Mouse (Mus musculus) c-Kit-negative CD71-positive TER-119-positive erythroid progenitor cells, embryonic 14.5 days (primary cell): Measurements from ENCODE around the gene Tax1bp3.

Source experiments
- DNase-seq: peaks from one replicate; pipeline ENCODE4 v3.0.0-alpha.2; 2013; ENCODE audit warnings: low read depth, low spot score

The Tax1bp3 gene

DNA sequence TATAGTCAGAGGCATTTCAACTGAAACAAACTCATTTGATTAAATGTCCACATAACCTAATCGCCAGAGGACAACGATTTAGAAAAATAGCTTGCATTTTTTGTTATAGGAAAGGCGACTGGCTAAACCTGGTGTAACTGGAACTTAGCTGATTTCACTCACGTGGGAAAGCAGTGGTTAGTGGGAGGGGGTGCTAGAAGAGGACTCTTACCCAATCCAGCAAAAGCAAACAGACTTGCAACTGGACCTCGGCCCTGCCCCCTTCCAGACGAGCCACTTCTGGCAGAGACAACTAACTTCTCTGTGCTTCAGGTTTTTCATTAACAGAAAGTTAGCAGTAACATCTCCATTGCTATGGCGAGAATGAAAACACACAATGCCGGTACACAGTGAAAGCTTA is 1.3 kb upstream of the Tax1bp3 start:
- DNase-seq, result no peak

DNA sequence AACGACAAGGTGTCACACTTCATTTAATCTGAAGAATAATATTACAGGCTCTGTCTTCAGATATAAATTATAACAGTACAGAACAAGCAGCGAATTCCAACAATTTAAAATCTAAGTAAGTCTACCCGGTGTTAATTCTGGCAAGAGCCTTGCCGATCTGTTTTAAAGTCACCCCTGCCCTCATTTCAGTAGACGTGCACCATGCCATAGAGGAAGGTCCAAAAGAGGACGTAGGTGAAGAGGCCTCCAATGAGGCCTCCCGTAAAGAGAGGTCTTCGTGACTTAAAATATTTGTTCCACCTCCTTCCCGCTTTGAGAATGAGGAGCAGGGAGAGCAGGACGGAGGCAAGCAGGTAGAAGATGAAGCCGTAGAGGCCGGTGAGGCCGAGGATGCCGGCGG is 697 bp upstream of the Tax1bp3 start:
- DNase-seq, result no peak

DNA sequence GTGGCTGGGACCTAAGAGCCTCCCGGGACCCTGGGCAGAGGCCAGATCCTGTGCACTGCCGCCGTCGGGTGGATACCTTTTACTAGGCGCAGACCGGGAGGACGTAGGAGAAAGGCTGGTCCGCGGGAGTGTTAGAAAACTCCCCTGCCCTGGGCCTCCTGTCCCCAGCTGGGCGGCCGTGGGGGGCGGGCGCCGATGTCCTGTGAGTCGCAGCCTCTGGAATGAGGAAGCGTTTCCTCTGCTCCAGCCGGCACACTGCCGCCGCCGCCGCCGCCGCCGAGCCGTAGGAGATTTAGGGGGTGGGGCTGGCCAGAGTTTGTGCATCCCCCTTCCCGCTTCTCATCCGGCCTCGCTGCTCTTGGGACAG is 609 bp downstream of the Tax1bp3 start:
- DNase-seq, result no peak

DNA sequence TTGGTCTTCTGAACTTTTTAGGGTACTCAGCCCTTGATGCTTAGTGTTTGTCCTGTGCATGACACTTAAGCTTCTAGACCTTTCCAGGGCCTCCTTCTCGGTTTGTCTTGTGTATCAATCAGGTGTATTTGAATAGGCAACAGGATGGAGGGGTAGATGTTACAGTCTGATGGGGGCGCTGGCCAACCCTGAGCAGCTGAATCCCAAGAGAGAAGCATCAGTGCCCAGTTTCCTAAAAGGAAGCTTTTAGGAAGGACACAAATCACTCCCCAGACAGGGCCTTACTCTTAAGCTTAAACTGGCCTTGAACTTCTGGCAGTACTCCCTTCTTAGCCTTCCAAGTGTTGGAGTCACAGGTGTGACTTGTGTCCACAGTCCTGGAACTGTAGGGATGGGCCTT is 1.0 kb downstream of the Tax1bp3 start:
- DNase-seq, result no peak

- no peak for DNase-seq
These were observed 9.2 kb downstream of the Tax1bp3 start for GRCm38 (mm10) chr11:73185872-73186615.

DNA sequence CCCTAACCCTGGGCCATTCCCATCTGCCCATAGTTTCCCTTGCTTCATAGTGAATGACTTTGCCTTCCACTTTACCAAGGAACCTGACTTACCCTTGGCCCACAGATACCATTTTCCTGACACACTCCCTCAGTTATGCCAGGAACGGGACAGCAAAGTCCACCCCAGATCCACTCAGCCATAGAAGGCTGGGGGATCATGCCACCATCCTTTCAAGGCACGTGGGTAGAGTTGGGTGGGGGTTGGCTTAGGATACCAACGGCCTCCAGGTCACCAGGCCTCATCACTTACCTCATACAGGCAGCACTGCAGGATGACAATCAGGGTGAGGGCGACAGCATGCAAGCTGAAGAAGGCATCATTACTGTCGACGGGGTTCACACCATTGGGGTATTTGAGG is 10.3 kb downstream of the Tax1bp3 start:
- no peak for DNase-seq

GRCm38 (mm10) chr11:73193047-73193446 is 16.2 kb downstream of the Tax1bp3 start:
- no peak for DNase-seq

- no peak for DNase-seq
These were observed 17.6 kb downstream of the Tax1bp3 start for GRCm38 (mm10) chr11:73194444-73194843.

DNA sequence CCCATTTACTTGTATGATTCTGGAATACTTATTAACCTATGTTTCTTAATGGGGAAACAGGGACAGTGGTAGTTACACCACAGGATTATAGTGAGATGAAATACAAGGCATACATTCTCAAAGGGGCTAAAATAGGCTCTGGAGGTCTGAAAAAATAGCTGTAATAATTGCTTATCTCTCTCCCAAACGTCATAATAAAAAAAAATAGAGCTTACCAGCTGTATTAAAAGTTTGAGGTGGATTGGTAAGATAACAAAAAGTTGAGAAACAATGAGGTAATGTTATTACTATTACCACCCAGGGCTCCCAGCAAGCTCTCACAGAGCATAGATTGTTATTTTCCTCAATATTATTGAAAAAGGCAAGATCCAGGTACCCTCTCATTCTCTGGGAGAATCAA is 21.3 kb downstream of the Tax1bp3 start:
- no peak for DNase-seq

DNA sequence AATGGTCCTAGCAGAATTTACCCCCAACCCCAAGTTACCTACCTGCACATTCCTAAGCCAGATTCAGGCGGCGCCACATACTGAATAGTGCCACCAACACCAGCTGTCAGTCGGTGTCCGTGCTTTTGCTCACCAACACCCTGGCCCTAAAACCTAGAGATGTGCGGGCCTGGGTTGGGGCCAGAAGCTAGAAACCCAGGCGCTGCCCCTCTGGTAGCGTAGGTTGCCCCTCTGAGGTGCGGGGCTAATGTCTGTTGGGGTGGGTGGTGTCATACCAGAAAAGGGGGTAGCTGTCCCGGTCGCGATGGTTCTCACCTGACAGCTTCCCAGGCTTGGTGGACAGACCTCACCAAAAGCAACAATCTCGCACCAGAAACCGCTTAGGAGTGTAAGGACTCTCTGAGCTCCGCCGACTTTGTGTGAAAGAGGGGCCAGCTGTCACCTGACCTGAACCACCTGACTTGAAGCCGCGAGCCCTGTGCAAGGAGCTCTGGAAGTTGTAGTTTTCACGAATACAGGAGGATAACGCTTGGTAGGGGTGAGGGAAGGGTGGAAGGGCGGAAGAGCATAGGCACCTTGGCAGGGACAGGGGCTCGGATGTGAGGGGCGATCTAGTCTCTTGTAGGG is 21.8 kb downstream of the Tax1bp3 start, which contains the start of gene Ctns:
TSS of gene Ctns (minus strand) at position 440 of the 627 bp plus-strand sequence.
- DNase-seq, result peak; percentile 80

GRCm38 (mm10) chr11:73199230-73199712 is 22.4 kb downstream of the Tax1bp3 start, which contains the start of gene Shpk:
Gene Shpk (plus strand): TSS chr11:73199460.
- DNase-seq, result peak; percentile 95

GRCm38 (mm10) chr11:73199879-73200278 is 23.0 kb downstream of the Tax1bp3 start:
- no peak for DNase-seq

- no peak for DNase-seq
These were observed 24.1 kb downstream of the Tax1bp3 start for GRCm38 (mm10) chr11:73201021-73201420.

GRCm38 (mm10) chr11:73201597-73201996 is 24.7 kb downstream of the Tax1bp3 start:
- DNase-seq, result no peak

DNA sequence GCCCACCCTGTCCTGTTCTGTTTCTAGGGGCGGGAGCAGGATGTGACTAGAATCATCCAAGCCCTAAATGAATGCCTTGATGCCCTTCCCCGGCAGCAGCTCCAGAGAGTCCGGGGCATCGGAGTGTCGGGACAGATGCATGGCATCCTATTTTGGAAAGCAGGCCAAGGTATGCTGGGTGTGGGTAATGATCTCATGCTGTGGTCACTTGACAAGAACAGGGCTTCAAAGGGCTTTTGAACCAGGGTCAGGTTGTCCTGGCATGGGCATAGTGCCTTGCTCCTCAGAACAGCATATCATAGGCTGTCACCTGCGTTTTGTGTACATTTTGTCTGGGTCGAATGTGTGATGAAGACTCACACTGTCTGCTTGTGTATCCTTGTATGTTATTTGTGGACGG is 27.0 kb downstream of the Tax1bp3 start:
- no peak for DNase-seq

GRCm38 (mm10) chr11:73205194-73205593 is 28.3 kb downstream of the Tax1bp3 start:
- DNase-seq, result no peak

DNA sequence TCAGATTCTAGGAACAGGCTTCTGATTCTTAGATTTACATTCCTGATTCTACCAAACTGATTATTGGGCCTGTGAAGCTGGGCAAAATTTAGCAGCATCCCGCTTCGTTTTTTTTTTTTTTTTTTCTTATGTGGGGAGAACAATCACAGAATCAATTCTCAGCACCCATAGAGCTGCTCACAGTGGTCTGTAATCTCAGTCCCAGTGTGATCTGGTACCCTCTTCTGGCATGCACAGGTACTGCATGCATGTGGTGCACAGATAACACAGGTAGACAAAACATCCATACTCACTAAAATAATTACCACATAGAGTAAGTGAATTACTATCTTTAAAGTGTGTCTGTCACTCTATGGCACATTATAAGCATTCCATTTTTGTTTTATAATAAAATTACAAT is 30.7 kb downstream of the Tax1bp3 start:
- DNase-seq, result peak; percentile 15

- no peak for DNase-seq
These were observed 37.1 kb downstream of the Tax1bp3 start for GRCm38 (mm10) chr11:73213956-73214355.

- DNase-seq, result no peak
These were observed 42.8 kb downstream of the Tax1bp3 start for GRCm38 (mm10) chr11:73219671-73220070.

GRCm38 (mm10) chr11:73220651-73221050 is 43.8 kb downstream of the Tax1bp3 start:
- DNase-seq, result no peak

DNA sequence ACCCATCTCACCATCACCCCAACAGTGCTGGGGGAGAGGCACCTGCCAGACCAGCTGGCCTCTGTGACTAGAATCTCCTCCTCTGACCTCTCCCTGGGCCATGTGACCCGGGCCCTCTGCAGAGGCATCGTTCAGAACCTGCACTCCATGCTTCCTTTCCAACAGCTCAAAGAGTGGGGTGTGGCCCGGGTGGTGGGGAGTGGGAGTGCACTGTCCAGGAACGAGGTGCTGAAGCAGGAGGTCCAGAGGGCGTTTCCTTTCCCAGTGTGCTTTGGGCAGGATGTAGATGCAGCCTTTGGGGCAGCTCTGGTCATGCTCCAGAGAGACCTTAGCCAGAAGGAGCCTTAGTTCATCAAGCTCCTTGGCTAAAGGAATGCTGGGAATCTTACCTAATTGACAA is 46.0 kb downstream of the Tax1bp3 start:
- DNase-seq, result no peak

GRCm38 (mm10) chr11:73223966-73224365 is 47.1 kb downstream of the Tax1bp3 start:
- no peak for DNase-seq

DNA sequence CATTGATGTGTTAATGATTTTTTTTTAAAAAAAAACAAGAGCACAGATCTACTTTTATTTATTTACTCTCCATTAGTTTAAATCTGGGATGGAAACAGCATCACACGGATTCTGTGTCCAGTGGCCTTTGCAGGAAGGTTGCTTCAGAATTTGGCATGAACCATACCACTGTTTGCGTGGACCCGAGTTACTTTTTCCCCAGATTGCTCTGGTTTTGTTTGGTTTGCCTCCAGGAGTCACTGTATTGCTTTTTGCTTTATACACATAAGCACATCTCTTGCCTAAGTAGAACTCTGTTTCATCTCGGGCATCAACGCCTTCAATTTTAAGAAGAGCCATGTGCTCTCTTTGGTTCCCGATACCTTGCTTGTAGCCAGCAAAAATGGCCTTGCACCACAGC is 49.0 kb downstream of the Tax1bp3 start:
- no peak for DNase-seq
